Mouse (Mus musculus) CH12.LX (cell line): Measurements from ENCODE around the gene Rbm47. TPM values are rescaled to one million over a fixed set of nuclear protein-coding genes. Genes with fewer than 3 reads are reported as not detected.
A peak's percentile ranks its signal among the peaks of the same experiment; 100 is the strongest.

Experiments
- DNase-seq: peaks from one replicate; pipeline ENCODE4 v3.0.0-alpha.2; 2013; ENCODE audit errors: extremely low read depth
- H3K27ac ChIP-seq: 2 replicates; pipeline ENCODE4 v1.5.1; 2012; ENCODE audit warnings: low read depth, mild to moderate bottlenecking, control low read depth, moderate library complexity; ENCODE audit not compliant: insufficient read depth
- H3K27me3 ChIP-seq: replicated peaks from 2 replicates; pipeline ENCODE3; 2012; ENCODE audit warnings: inconsistent platforms
- H3K36me3 ChIP-seq, 2 experiments: replicated peaks in 1 of 2; 2 replicates each; pipeline versions ENCODE3 to v1.6.1; 2012; ENCODE audit warnings: inconsistent platforms in 1 of 2, low read length in 1 of 2, mild to moderate bottlenecking in 1 of 2, mixed read lengths in 1 of 2, moderate library complexity in 1 of 2; ENCODE audit not compliant: control insufficient read depth in 1 of 2, insufficient read depth in 1 of 2
- H3K4me1 ChIP-seq, 2 experiments: 2 replicates each; pipeline ENCODE4 v1.6.1; 2012; ENCODE audit warnings: inconsistent platforms in 1 of 2, moderate library complexity in 1 of 2; ENCODE audit not compliant: insufficient read depth in 2 of 2, control insufficient read depth in 1 of 2
- H3K4me2 ChIP-seq: 2 replicates; pipeline ENCODE4 v1.6.1; 2012; ENCODE audit warnings: low read depth, mild to moderate bottlenecking, control low read depth; ENCODE audit not compliant: poor library complexity, insufficient read depth, severe bottlenecking
- H3K4me3 ChIP-seq, 3 experiments: fragments of 150-350 bp in 1 of 3; sonication (generic) in 1 of 3; replicated peaks in 1 of 3; 2 replicates each; pipeline versions ENCODE3 to v1.5.1; 2011 to 2012; ENCODE audit warnings: low read depth in 2 of 3, low read length in 2 of 3, mild to moderate bottlenecking in 2 of 3, moderate library complexity in 2 of 3, control low read depth in 1 of 3, improper control_type of control experiment in 1 of 3, inconsistent platforms in 1 of 3, mixed read lengths in 1 of 3; ENCODE audit not compliant: poor library complexity in 1 of 3
- H3K79me2 ChIP-seq: replicated peaks from 2 replicates; pipeline ENCODE4 v1.6.1; 2012; ENCODE audit warnings: mild to moderate bottlenecking, moderate library complexity; ENCODE audit not compliant: control insufficient read depth, poor library complexity, insufficient read depth, severe bottlenecking; ENCODE audit errors: extremely low read depth
- H3K9ac ChIP-seq: 2 replicates; pipeline ENCODE4 v1.6.1; 2012; ENCODE audit warnings: low read depth, mild to moderate bottlenecking, control low read depth, moderate library complexity; ENCODE audit not compliant: insufficient read depth
- H3K9me3 ChIP-seq: replicated peaks from 2 replicates; pipeline ENCODE3; 2012; ENCODE audit warnings: low read length, inconsistent platforms, mixed read lengths
- BHLHE40 ChIP-seq: IDR thresholded peaks from 2 replicates; pipeline ENCODE4 v1.6.1; 2011; ENCODE audit warnings: mild to moderate bottlenecking, low read depth, low read length, improper control_type of control experiment
- CHD1 ChIP-seq: IDR thresholded peaks from 2 replicates; pipeline ENCODE4 v1.6.1; 2012; ENCODE audit warnings: low read depth, low read length, improper control_type of control experiment, inconsistent platforms
- ELF1 ChIP-seq: IDR thresholded peaks from 2 replicates; pipeline ENCODE4 v1.6.1; 2014; ENCODE audit warnings: low read depth, mild to moderate bottlenecking, inconsistent platforms, low read length, improper control_type of control experiment
- EP300 ChIP-seq: IDR thresholded peaks from 2 replicates; pipeline ENCODE4 v1.6.1; 2011; ENCODE audit warnings: low read length, improper control_type of control experiment
- GABPA ChIP-seq: IDR thresholded peaks from 2 replicates; pipeline ENCODE4 v1.6.1; 2012; ENCODE audit warnings: low read depth, low read length, improper control_type of control experiment, inconsistent platforms; ENCODE audit not compliant: insufficient replicate concordance
- HCFC1 ChIP-seq: IDR thresholded peaks from 2 replicates; pipeline ENCODE4 v1.6.1; 2012; ENCODE audit warnings: low read depth, mild to moderate bottlenecking, inconsistent platforms, low read length, improper control_type of control experiment
- IRF4 ChIP-seq: IDR thresholded peaks from 2 replicates; pipeline ENCODE4 v1.6.1; 2014; ENCODE audit warnings: low read depth, mild to moderate bottlenecking, inconsistent platforms, low read length, improper control_type of control experiment
- JUN ChIP-seq: IDR thresholded peaks from 2 replicates; pipeline ENCODE4 v1.6.1; 2011; ENCODE audit warnings: low read depth, mild to moderate bottlenecking, low read length, improper control_type of control experiment, moderate library complexity; ENCODE audit not compliant: insufficient read depth
- JUND ChIP-seq: conservative IDR thresholded peaks from 2 replicates; pipeline ENCODE4 v1.6.1; 2011; ENCODE audit warnings: low read depth, low read length, improper control_type of control experiment
- MXI1 ChIP-seq: IDR thresholded peaks from 2 replicates; pipeline ENCODE4 v1.6.1; 2011; ENCODE audit warnings: mild to moderate bottlenecking, low read depth, low read length, improper control_type of control experiment
- PAX5 ChIP-seq: IDR thresholded peaks from 2 replicates; pipeline ENCODE4 v1.6.1; 2012; ENCODE audit warnings: low read length, inconsistent platforms, mixed read lengths
- POLR2A ChIP-seq: IDR thresholded peaks from 2 replicates; pipeline ENCODE4 v1.6.1; 2011; ENCODE audit warnings: low read depth, mild to moderate bottlenecking, improper control_type of control experiment, low read length
- POLR2AphosphoS2 ChIP-seq: IDR thresholded peaks from 2 replicates; pipeline ENCODE4 v1.6.1; 2011; ENCODE audit warnings: low read depth, low read length, improper control_type of control experiment
- SMC3 ChIP-seq: IDR thresholded peaks from 2 replicates; pipeline ENCODE4 v1.6.1; 2011; ENCODE audit warnings: low read depth, low read length, improper control_type of control experiment
- TBP ChIP-seq: conservative IDR thresholded peaks from 2 replicates; pipeline ENCODE4 v1.6.1; 2011; ENCODE audit warnings: low read depth, low read length, improper control_type of control experiment
- TCF12 ChIP-seq: IDR thresholded peaks from 2 replicates; pipeline ENCODE4 v1.6.1; 2014; ENCODE audit warnings: low read depth, mild to moderate bottlenecking, inconsistent platforms, low read length, improper control_type of control experiment
- USF2 ChIP-seq: conservative IDR thresholded peaks from 2 replicates; pipeline ENCODE4 v1.6.1; 2011; ENCODE audit warnings: low read depth, low read length, improper control_type of control experiment
- ZKSCAN1 ChIP-seq: IDR thresholded peaks from 2 replicates; pipeline ENCODE4 v1.6.1; 2012; ENCODE audit warnings: low read depth, inconsistent platforms, low read length, improper control_type of control experiment, borderline replicate concordance
- ZMIZ1 ChIP-seq: IDR thresholded peaks from 2 replicates; pipeline ENCODE4 v1.6.1; 2012; ENCODE audit warnings: low read depth, mild to moderate bottlenecking, inconsistent platforms, low read length, improper control_type of control experiment
- ZNF384 ChIP-seq: IDR thresholded peaks from 2 replicates; pipeline ENCODE4 v1.6.1; 2012; ENCODE audit warnings: low read depth, low read length, improper control_type of control experiment, inconsistent platforms
- dilution Hi-C: fragments of 300-500 bp; cut with MboI; formaldehyde crosslinking; loops from 2 replicates; pipeline ENCODE4 v1.14.3; 2020; ENCODE audit warnings: low sequenced_read_pairs; ENCODE audit not compliant: extremely low pct_unique_long_range_greater_than_20kb, extremely low pct_ligation_motif_present
- in situ Hi-C: fragments of 300-500 bp; cut with MboI; formaldehyde crosslinking; loops from 3 replicates; pipeline ENCODE4 v1.14.3; 2019; ENCODE audit warnings: low sequenced_read_pairs, low pct_ligation_motif_present, low pct_unique_long_range_greater_than_20kb, mixed read lengths
- polyA plus RNA-seq: library from polyadenylated mRNA; unstranded; fragments of >175 nt; gene quantifications from 2 replicates; pipeline ENCODE4 v1.2.1, GENCODE M21; 2012; ENCODE audit warnings: low read depth; ENCODE audit not compliant: insufficient read length
- total RNA-seq, 2 experiments: library from RNA; depleted of rRNA; stranded (reverse); fragments of 300-350 nt in 1 of 2; fragments of >200 nt in 1 of 2; gene quantifications; 2 replicates each; pipeline ENCODE4 v1.2.3; 2012 to 2014

Rbm47 gene
- total and polyA plus RNA-seq, 3 experiments = 0.08 to 9.2 (median 1.1) TPM

DNA sequence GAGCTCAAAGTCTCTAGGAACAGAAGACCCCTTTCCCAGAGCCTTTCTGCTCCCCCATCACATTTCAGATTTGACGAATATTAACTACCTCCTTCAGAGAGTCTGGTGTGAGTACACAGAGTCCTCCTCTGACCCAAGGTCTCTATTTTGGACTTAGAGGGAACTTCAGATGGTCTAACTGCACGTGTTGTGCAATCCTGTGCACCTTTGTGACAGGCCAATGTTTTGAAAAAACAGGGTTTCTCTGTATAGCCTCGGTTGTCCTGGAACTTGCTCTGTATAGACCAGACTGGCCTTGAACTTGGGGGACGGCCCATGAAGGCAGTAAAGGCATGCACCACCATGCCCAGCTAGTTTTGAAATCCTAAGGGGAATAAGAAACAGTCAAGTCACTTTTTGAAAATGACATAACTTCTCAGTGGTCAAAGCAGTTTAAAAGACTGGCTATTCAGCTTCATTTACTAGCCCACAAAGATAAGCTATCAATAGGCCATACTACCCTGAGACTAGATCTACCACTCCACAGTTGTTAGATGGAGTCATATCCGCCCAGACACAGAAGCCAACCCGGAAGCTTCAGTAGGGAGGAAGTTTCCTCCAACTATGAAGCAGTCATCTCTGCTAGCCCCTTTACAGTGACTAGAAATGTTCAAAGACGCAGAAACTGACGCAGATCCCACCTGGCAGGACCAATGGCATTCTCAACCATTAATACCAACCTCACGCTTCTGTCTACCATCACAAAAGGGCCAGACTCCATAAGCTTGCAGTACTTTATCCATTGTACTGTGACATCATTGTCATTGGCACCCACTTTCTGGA is 93.3 kb downstream of the Rbm47 start:
- peak overlapping the region; percentile 84 for H3K27ac ChIP-seq
- peak overlapping the region; percentile 62 for H3K4me2 ChIP-seq
- in situ Hi-C loops = loop anchor here (5.0 kb wide), 1 partner anchor 168 kb away; no protein-coding TSS in a partner anchor

DNA sequence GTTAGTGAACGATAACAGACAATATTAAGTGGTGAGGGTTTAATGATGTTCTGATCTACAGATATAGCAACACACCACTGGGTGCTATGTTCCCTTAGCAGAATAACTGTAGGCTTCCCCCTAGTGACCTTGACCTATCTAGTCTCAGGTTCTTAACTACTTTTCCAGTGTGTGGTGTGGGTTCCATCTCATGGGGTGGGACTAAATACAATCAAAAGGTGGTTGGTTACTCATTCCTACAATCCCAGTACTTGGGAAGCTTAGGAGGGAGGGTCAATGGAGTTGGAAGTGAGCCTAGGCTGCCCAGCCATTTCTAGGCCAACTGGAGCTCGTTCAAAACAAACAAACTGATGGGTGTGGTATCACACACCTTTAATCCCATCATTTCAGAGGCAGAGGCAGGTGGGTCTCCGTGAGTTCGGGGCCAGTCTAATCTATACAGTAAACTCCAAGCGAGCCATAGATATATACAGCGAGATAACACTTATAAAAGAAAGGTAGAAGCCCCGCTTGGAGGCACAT is 94.4 kb downstream of the Rbm47 start:
- dilution Hi-C loops = no loop called here
- H3K27ac ChIP-seq = peak overlapping the region; percentile 23; the same call in 1 of the 2 replicates
- peaks cover 22 to 84% of the 10 kb centered on the region in 2 experiments for H3K4me1 ChIP-seq

More for the DNA sequence above, 93.3 kb downstream of the Rbm47 start:
- TF ChIP-seq EP300 (peak; percentile 56), SMC3 (no peak), HCFC1 (peak; percentile 29; the same call in 1 of the 2 replicates), ELF1 (peak; percentile 87), PAX5 (no peak), BHLHE40 (0 out of 2 replicates have a peak, but pooled peaks have one; percentile 32), IRF4 (peak; percentile 20; the same call in 1 of the 2 replicates), JUND (peak; percentile 50; the same call in 1 of the 2 replicates), ZMIZ1 (no peak), MXI1 (peak; percentile 41), CHD1 (peak; percentile 21; the same call in 1 of the 2 replicates), TBP (peak; percentile 54; the same call in 1 of the 2 replicates), JUN (peak; percentile 10; the same call in 1 of the 2 replicates), POLR2A (peak; percentile 57), ZNF384 (no peak)
- Histone ChIP-seq H3K79me2 (peaks cover 27% of the 10 kb centered on the region), H3K9ac (peak overlapping the region; percentile 56; the same call in 1 of the 2 replicates), H3K9me3 (no peaks in the 10 kb centered on the region), H3K4me3 (no peak overlapping the region), H3K36me3 (no peaks in the 10 kb centered on the region), H3K27me3 (no peaks in the 10 kb centered on the region), H3K4me1 (peaks cover 19 to 77% of the 10 kb centered on the region in 2 experiments)
- dilution Hi-C loops = no loop called here
- DNase-seq = no peak

More for the DNA sequence above, 94.4 kb downstream of the Rbm47 start:
- no peak overlapping the region for H3K4me3 ChIP-seq
- H3K79me2 ChIP-seq = peaks cover 25% of the 10 kb centered on the region
- no peak for TF ChIP-seq SMC3
- TF ChIP-seq CHD1 = peak; percentile 17; the same call in 1 of the 2 replicates
- no peak for TF ChIP-seq GABPA
- no peak for TF ChIP-seq USF2
- TF ChIP-seq PAX5 = no peak
- no peak for TF ChIP-seq ZKSCAN1
- no peak for TF ChIP-seq POLR2AphosphoS2
- no peak for TF ChIP-seq TCF12
- H3K9ac ChIP-seq = no peak overlapping the region
- H3K36me3 ChIP-seq = no peaks in the 10 kb centered on the region
- no peak for DNase-seq
- H3K9me3 ChIP-seq = no peaks in the 10 kb centered on the region
- no peaks in the 10 kb centered on the region for H3K27me3 ChIP-seq
- in situ Hi-C loops = no loop called here
- H3K4me2 ChIP-seq = no peak overlapping the region
